Mouse (Mus musculus) brain, adult 2 months (tissue): Measurements from ENCODE around the gene Cmya5.

ENCODE experiments used
- DNase-seq: peaks from one replicate; pipeline ENCODE4 v3.0.0; 2011; ENCODE audit warnings: low read depth, low spot score

The Cmya5 gene

DNA sequence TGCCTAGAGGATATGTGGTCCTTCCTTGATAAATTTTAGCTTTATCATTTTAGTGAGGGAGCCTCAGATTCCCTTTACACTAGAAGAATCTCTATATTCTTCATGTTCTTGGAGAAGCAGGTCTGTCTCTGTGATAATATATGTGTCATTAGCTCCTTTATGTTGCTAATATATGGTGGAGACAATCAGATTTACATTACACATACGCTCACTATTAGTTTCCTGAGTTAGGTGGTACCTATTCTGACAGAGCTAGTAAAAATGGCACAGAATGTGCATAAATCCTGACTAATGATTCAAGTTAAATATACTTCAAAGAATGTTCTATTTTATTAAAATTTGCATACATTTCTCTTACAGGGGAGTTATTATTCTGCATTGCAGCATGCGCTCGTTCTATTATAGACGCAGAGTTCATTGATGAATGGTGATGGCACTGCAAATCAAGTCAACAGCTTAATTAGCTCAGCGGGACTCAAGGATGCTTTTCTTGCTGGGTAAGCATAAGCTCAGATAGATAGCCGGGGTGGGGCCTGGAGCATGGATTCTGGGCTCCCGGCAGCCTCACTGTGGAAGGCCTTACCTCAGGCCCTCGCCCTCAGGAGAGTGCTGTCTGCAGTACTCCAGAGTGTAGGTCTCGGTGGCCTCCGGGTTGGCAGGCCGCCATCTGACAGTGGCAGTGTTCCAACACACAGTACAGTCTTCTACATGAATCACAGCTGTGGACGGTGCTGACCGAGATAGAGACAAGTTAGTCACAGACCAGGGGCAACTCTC, 81.5 kb downstream of the Cmya5 start:
- peak; percentile 72 for DNase-seq

DNA sequence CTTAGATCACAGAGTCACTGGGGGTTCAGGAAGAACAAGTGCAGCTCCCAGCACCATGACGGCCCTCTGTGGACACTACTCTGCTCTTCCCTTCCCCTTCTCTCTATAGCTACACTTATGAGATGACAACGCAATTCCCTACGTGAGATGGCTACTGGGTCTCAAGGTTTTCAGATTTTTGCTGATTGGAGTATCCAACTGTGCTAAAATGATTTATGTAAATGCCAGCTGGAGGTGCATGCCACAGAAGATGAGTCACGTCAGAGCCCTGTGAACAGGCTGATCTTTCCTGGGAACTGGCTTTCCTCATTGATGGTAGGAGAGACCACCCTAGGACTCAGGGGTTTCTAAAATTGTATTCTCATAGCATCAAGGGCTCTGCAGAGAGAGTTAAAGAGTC, 83.2 kb downstream of the Cmya5 start:
- DNase-seq, result peak; percentile 65

DNA sequence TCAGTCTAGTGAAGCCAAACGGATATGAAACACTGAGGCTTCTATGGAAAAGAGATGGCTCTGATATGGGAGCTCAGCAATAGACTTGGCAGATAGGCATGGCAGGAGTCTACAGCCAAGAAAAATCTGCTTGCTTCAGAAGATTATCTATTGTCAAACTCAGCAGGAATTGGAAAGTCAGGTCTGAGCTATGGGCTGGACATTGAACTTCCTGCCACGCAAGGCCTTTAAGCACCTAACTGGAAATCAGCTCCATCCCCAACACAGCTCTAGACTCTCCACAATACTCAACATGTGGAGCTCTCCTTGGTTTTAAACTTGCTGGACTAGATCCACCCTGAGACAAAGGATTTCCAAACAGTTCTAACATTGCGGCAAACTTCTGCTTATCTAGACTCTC, 84.1 kb downstream of the Cmya5 start:
- peak; percentile 28 for DNase-seq

GRCm38 (mm10) chr13:93058551-93059011, 85.9 kb downstream of the Cmya5 start:
- DNase-seq, result peak; percentile 90

DNA sequence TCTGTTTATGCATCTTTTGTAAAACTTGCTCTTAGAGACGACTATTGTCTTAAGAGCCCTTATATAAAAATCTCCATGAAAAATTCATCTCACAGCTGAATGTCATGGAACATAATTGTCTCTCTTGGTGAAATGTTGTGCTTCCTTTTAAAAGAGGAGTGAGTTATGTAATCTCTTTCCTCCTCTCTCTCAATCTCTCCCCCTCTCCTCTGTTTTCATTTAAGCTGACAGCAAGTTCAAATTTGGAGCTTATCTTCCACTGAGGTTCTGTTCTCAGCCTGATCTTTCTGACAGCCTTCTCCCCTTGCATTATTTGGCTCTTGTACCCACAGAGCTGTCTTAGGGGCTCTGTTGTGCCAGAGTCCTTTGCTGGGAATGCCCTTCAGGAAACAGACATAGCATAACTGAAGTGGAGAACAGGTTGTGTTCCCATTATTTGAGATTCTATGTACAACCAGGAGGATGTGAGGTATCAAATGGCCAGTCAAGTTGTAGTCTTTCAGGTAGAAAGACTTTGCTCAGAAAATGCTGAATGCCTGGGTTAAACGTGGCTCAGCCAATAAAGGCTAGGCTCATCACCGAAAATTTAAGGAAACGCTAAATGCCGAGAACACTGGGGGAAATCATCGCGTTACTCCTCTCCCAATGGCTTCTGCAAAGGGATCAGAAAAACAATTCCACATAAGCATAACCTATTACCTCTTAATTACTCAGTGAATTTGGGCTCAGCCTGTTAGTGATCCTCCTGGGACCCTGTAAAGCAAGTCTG, 86.8 kb downstream of the Cmya5 start:
- DNase-seq, result peak; percentile 75

DNA sequence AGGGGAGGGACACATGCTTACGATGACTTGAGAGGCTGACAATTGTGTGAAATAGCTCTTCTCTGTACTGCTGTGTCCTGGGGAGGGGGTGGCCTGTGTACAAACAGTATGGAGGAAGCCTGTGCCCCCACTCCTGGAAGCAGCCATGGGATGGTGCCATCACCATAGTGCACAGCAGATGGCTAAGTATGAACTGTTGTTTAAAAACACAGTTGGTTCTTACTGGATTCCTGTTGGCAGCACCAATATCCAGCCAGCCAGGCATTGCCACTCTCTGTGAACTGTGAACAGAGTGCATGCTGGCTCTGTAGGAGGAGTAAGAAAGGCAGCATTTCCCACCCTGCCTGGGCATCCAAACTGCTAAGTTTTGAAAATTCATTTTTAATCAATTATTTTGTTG, 88.4 kb downstream of the Cmya5 start:
- DNase-seq, result peak; percentile 62

DNA sequence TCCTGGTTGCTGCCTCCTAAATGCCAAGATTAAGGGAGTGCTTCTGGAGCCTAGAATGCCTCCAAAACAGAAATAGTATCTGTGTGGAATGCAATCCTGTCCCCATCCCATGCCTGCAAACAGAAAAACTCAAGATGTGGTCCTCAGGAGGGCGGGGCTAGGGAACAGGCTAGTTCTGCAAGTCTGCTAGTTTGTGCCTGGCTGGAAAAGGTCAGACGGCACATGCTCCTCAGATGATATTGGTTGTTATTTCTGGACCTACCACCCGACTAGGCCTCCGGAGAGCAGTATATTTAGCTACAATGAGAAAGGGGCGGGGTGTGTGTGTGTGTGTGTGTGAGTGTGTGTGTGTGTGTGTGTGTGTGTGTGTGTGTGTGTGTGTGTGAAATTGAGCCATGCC, 93.0 kb downstream of the Cmya5 start:
- DNase-seq, result no peak

- no peak for DNase-seq
Observed at GRCm38 (mm10) chr13:93041021-93041420, 103.5 kb downstream of the Cmya5 start.

DNA sequence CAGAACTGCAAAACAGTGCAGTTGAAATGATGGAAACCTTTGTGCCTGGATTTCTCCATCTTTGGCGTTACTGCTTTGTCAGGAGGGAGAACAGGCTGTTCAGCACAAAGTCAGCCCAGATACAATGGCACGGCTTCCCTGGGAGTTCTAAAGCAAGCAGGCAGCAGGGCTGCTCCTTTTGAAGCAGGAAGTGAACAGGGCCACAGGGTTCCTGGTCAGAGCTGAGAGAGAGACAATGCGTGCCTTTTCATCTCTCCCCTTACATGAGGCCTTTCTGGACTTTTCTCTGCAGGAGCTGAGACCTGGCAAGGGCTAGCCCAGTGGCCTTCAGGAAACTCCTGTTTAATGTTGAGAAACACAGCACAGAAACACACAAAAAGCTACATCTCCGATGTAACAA, 108.3 kb downstream of the Cmya5 start:
- DNase-seq, result peak; percentile 40

DNA sequence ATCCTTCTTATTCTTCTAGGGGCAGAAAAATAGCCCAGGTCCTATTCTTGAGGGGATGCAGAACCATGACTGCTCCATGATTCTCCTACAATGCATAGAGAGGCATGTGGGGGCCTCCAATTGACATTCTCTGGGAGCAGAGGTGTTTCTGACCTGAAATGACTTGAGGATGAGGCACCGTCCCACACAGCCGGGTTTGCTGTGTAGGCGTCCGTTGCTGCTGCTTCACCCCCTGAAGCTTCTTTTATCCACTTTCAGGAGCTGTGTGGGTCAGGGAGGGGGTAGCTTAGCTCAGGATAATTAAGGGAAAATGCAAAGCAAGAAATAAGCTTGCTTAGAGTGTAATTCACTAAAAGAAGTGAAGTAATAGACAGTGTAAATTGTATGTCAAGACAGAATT, 115.2 kb downstream of the Cmya5 start:
- peak; percentile 79 for DNase-seq

- DNase-seq, result peak; percentile 53
Observed at GRCm38 (mm10) chr13:93024837-93025236, 119.7 kb downstream of the Cmya5 start.

DNA sequence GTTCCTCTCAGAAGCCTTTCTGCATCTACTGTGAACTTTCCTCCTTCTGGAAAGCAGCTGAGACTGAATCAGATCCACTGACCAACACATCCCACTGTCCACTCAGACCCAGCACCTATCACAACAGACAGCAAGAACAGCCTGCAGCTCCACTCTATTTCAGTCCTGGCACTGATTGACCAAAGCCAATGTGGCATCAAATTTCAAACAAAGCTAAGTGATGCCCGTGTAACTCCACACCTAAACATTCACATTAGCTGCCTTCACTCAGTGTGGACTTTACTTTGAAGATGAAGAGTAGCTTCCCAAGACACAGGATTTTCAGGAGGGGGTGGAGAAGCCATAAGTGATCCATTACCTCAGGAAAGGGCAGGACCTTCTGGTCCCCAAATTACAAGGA, 122.4 kb downstream of the Cmya5 start:
- no peak for DNase-seq

DNA sequence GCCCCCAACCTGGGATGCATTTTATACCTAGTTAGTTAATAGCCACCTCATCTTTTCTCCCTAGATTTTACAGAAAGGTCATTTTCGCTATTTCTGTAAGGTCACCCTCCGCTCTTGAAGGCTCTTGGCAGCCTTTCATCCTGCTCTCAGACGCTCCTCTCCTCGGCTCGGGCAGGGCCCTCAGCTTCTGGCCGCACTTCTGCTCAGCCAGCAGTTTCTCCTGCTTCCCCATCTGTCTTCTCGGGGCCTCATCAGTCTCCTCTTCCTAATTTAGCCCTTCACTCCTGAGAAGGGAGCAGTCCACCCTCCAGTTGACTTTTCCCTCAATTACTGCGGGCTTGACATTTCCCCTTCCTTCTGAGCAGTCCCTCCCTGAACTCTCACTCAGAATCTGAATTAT, 131.6 kb downstream of the Cmya5 start:
- peak; percentile 54 for DNase-seq

GRCm38 (mm10) chr13:93011315-93011714, 133.2 kb downstream of the Cmya5 start:
- no peak for DNase-seq

- DNase-seq, result peak; percentile 88
Observed at GRCm38 (mm10) chr13:93010524-93010923, 134.0 kb downstream of the Cmya5 start.

GRCm38 (mm10) chr13:93007078-93007477, 137.4 kb downstream of the Cmya5 start:
- DNase-seq, result no peak

GRCm38 (mm10) chr13:93006347-93006746, 138.2 kb downstream of the Cmya5 start:
- DNase-seq, result peak; percentile 34

DNA sequence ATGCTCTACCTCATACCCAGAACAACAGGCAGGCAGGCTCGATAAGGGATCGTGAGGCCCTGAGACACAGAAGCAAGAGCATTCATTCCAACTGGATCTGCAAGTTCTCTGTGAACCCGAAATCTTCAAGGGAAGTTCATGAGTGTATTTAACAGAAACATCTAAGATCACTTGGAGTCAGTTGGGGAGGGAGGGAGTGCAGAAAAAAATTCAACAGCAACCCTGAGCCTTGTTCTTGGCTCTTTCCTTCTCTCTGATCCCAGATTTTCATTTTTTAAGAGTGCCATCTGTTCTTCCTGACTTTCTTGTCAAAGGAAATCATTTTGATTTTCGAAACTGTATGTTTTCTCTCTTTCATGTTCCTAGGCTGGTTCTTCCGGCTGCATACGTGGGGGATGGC, 140.5 kb downstream of the Cmya5 start:
- peak; percentile 71 for DNase-seq

DNA sequence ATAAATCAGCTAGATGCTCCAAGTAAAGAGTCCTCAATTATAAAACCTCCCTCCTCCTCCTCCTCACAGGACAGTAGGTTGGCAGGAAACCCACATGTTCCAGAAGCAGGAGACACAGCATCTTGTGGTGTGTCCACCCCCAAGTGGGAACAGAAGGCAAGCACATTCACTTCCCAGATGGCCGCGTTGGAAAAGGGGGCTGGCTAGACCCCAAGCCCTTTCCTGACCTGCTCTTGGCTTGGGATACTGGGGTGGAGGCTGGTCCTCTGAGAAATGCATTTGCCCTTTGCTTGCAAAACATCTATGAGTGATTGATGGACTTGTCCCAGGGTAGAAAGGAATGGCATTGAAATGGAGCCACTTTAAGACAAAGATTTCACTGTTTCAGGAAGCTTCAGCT, 142.1 kb downstream of the Cmya5 start:
- peak; percentile 77 for DNase-seq

- DNase-seq, result peak; percentile 94
Observed at GRCm38 (mm10) chr13:93000640-93001351, 143.7 kb downstream of the Cmya5 start.

- peak; percentile 94 for DNase-seq
Observed at GRCm38 (mm10) chr13:92999860-93000259, 144.7 kb downstream of the Cmya5 start.

DNA sequence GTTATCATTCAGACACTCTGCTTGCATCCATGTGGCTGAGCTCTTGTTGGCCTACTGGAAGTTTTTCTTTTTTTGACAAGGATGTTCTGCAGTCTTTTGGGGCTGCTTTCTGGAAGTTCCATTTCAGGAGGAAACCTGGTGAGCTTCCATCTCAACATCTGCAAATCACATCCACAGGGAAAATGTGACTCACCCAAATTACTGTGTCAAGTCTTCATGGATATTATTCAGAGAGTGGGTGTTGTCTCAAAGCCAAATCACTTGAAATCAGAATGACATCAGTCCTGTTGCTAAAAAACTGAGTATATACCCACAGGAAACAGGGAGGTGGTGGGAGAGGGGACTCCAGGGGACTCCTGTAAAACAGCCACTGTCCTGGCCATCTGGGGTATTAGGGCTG, 149.8 kb downstream of the Cmya5 start:
- DNase-seq, result peak; percentile 84
